Mouse (Mus musculus) neural tube, embryonic 14.5 days (tissue): ENCODE results near the gene Slc26a6. TPM values are rescaled to one million over a fixed set of nuclear protein-coding genes. Genes with fewer than 3 reads are reported as not detected.

ENCODE experiments used
- ATAC-seq: fragments of 200-750 bp; cut with Nextera tagmentation; 2 replicates; pipeline ENCODE4 v1.8.0; 2017; ENCODE audit warnings: low read depth, mild to moderate bottlenecking, moderate TSS enrichment, moderate library complexity
- H3K27ac ChIP-seq: fragments of 300-500 bp; sonication (generic); 2 replicates; pipeline ENCODE4 v1.5.1; 2014; ENCODE audit warnings: low read depth, mild to moderate bottlenecking, control low read depth, low read length, moderate library complexity, mixed read lengths
- H3K27me3 ChIP-seq: fragments of 300-500 bp; sonication (generic); 2 replicates; pipeline ENCODE4 v1.6.1; 2014; ENCODE audit warnings: low read length; ENCODE audit not compliant: control insufficient read depth, insufficient read depth
- H3K36me3 ChIP-seq: fragments of 300-500 bp; sonication (generic); 2 replicates; pipeline ENCODE4 v1.6.1; 2014; ENCODE audit warnings: low read length, mixed read lengths; ENCODE audit not compliant: control insufficient read depth, insufficient read depth
- H3K4me1 ChIP-seq: fragments of 300-500 bp; sonication (generic); 2 replicates; pipeline ENCODE4 v1.6.1; 2014; ENCODE audit warnings: low read length; ENCODE audit not compliant: control insufficient read depth, insufficient read depth
- H3K4me2 ChIP-seq: fragments of 300-500 bp; sonication (generic); 2 replicates; pipeline ENCODE4 v1.6.1; 2014; ENCODE audit warnings: mild to moderate bottlenecking, low read depth, low read length, control low read depth
- H3K4me3 ChIP-seq: fragments of 300-500 bp; sonication (generic); 2 replicates; pipeline ENCODE4 v1.5.1; 2014; ENCODE audit warnings: low read depth, low read length, control low read depth, mixed read lengths
- H3K9ac ChIP-seq: fragments of 300-500 bp; sonication (generic); replicated peaks from 2 replicates; pipeline ENCODE4 v1.6.1; 2014; ENCODE audit warnings: low read depth, mild to moderate bottlenecking, control low read depth, low read length, mixed read lengths
- H3K9me3 ChIP-seq: fragments of 300-500 bp; sonication (generic); 2 replicates; pipeline ENCODE4 v1.6.1; 2016; ENCODE audit warnings: low read length; ENCODE audit not compliant: control insufficient read depth
- WGBS: fragments of 180-500 bp; shearing (Covaris S2); extraction: QIAGEN DNeasy Blood & Tissue Kit; methylation state at CpG from one replicate; pipeline ENCODE4 v1.1.7; 2014; 5-methylcytosine and 5-hydroxymethylcytosine counted together
- polyA plus RNA-seq: library from polyadenylated mRNA; unstranded; fragments of >200 nt; fragmentation: Nextera tagmentation; extraction: Ambion mirVana; gene quantifications from 2 replicates; pipeline ENCODE4 v1.2.1, GENCODE M21; 2014

The Slc26a6 gene
- 21.9 and 22.2 TPM in 2 replicates for polyA plus RNA-seq

DNA sequence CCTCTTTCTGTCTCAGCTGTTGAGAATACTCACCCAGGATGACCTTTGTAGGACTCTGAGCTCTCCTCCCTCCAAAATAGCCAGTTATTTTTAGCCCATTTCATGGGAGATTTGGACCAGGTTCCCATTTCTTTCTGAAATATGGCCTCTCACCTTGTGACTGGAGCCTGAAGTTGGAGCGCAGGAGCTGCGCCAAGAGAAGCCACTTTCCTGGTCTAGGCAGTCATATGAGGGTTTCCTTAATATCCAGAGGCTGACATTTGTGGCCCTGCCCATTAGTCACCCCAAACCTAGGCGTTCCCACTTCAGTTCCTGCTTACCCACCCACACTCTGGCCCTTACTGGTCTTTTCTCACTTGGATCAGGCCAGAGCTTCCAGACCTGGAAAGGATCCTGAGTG is at the start of gene Slc26a6:
Slc26a6 (plus strand) TSS at position 308 of the 400 bp plus-strand sequence.
- Histone ChIP-seq H3K27ac (peak within 1 kb of the TSS; percentile 74), H3K27me3 (no peaks in the 10 kb centered on the region), H3K4me1 (peaks cover 10% of the 10 kb centered on the region; the same call in 1 of the 2 replicates), H3K4me2 (peak within 1 kb of the TSS; percentile 78), H3K9me3 (no peaks in the 10 kb centered on the region), H3K4me3 (peak within 1 kb of the TSS; percentile 68), H3K36me3 (peaks cover 27% of the 10 kb centered on the region), H3K9ac (peak within 1 kb of the TSS; percentile 74)
- ATAC-seq: no peak
- WGBS: 89% methylated on average over 3 of the region's 3 CpGs

DNA sequence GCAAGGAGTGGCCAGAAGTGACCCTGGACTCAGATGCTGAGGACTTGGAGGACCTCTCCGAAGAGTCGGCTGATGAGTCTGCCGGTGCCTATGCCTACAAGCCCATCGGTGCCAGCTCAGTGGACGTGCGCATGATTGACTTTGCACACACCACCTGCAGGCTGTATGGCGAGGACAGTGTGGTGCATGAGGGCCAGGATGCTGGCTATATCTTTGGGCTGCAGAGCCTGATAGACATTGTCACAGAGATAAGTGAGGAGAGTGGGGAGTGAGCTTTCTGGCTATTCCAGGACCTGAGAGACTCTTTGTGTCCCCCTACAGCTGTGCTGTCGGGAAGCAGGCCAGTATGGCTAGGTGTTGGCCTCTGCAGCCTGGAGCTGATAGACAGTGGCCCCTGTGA is 47.3 kb upstream of the Slc26a6 start:
- Histone ChIP-seq H3K4me3 (no peak overlapping the region), H3K4me2 (no peak overlapping the region), H3K4me1 (no peaks in the 10 kb centered on the region; the same call in 1 of the 2 replicates), H3K27me3 (no peaks in the 10 kb centered on the region), H3K9ac (no peak overlapping the region), H3K27ac (no peak overlapping the region), H3K36me3 (peaks cover 44% of the 10 kb centered on the region), H3K9me3 (no peaks in the 10 kb centered on the region)
- WGBS: 92% methylated on average over 8 of the region's 8 CpGs
- no peak for ATAC-seq

DNA sequence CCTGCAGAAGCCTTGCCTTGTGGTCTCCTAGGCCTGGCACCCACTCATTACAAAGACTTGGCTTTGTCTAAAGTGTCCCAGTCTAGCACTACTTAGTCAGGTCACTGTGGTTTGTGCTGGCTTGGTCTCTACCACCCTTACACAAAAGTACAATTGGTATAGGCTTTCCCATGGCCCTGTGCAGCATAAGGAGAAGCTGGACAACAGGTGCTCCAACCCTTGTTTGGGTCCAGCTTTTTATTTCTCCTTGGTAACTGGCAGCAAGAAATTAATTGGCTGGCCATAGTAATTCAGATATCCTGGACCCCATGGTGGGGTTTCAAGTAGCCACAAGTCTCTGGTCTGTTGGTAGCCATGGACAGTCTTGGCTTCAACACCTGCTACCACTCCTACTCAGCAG is 46.7 kb upstream of the Slc26a6 start:
- Histone ChIP-seq H3K4me3 (no peak overlapping the region), H3K27ac (no peak overlapping the region), H3K9me3 (no peaks in the 10 kb centered on the region), H3K9ac (no peak overlapping the region), H3K27me3 (no peaks in the 10 kb centered on the region), H3K4me2 (no peak overlapping the region), H3K4me1 (no peaks in the 10 kb centered on the region; the same call in 1 of the 2 replicates), H3K36me3 (peaks cover 39% of the 10 kb centered on the region)
- no peak for ATAC-seq

DNA sequence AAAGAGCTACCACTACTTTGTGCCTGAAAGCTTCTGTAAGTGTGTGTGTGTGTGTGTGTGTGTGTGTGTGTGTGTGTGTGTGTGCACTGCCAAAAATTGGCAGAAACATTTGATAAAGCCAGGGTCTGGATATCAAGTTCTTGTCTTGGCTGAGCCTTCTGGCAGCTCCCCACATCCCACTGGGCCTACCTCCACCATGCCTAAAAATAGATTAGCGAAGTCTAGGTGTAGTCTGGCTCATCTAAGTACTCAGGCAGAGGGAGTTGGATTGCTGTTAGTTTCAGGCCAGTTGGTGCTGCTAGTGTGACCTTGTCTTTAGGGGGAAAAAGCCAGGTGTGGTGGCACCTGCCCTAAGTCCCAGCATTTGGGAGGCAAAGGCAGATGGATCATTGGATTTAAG is 46.3 kb upstream of the Slc26a6 start:
- H3K4me1 ChIP-seq: no peaks in the 10 kb centered on the region; the same call in 1 of the 2 replicates
- H3K9ac ChIP-seq: no peak overlapping the region
- 100% methylated on average over 1 of the region's 1 CpGs for WGBS
- H3K9me3 ChIP-seq: no peaks in the 10 kb centered on the region
- no peaks in the 10 kb centered on the region for H3K27me3 ChIP-seq
- no peak for ATAC-seq
- H3K4me3 ChIP-seq: no peak overlapping the region
- H3K36me3 ChIP-seq: peaks cover 36% of the 10 kb centered on the region
- H3K4me2 ChIP-seq: no peak overlapping the region
- no peak overlapping the region for H3K27ac ChIP-seq

DNA sequence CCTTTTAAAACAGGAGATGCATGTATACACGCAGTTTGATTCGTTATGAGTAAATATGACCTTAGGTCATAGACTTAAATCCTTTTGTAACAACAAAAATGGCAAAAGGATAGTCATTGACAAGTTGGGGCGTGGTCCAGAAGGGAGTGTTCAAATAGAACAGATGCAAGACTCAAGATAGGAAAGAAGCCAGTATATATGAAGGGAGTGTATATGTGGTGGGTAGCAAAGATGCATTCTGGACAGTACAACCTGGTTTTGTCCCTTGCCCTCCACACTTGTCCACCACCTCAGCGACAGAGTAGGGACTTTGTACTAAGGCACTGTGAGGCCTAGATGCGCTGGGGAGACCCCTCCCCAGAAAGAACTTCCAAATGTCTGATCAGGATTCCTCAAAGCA is 45.4 kb upstream of the Slc26a6 start:
- no peaks in the 10 kb centered on the region for H3K9me3 ChIP-seq
- H3K4me2 ChIP-seq: no peak overlapping the region
- peaks cover 37% of the 10 kb centered on the region for H3K36me3 ChIP-seq
- 0 out of 2 replicates have a peak overlapping the region, but pooled peaks have one; percentile 78 for H3K4me3 ChIP-seq
- no peaks in the 10 kb centered on the region; the same call in 1 of the 2 replicates for H3K4me1 ChIP-seq
- peak; percentile 25; the same call in 1 of the 2 replicates for ATAC-seq
- no peak overlapping the region for H3K9ac ChIP-seq
- no peaks in the 10 kb centered on the region for H3K27me3 ChIP-seq
- H3K27ac ChIP-seq: no peak overlapping the region
- 78% methylated on average over 5 of the region's 5 CpGs for WGBS

DNA sequence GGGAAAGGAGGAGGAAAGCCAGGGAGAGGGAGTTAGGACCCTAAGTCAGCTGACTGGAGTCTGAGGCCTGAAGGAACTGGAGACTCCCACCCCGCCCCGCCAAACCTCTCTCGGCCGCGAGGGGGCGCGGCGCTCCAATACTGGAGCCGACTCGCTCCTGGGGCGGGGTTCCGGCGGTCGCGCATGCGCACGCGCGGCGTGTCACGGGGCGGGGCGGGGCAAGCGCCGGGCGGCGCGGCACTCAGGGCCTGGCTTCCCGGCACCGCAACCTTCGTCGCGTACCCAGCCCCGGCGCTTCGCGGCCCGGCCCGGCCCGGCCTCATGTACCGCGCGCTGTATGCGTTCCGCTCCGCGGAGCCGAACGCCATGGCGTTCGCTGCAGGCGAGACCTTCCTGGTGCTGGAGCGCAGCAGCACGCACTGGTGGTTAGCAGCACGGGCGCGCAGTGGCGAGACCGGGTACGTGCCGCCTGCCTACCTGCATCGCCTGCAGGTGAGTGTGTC is 44.9 kb upstream of the Slc26a6 start, which contains the start of gene Nckipsd:
Nckipsd (plus strand) TSS at position 206 of the 503 bp plus-strand sequence.
- Histone ChIP-seq H3K27ac (peak within 1 kb of the TSS; percentile 49; the same call in 1 of the 2 replicates), H3K4me3 (peak within 1 kb of the TSS; percentile 78), H3K4me2 (peak within 1 kb of the TSS; percentile 64), H3K4me1 (no peaks in the 10 kb centered on the region; the same call in 1 of the 2 replicates), H3K9ac (peak within 1 kb of the TSS; percentile 80), H3K36me3 (peaks cover 40% of the 10 kb centered on the region), H3K9me3 (no peaks in the 10 kb centered on the region), H3K27me3 (no peaks in the 10 kb centered on the region)
- peak; percentile 88 for ATAC-seq
- under 1% methylated on average over 61 of the region's 62 CpGs for WGBS

DNA sequence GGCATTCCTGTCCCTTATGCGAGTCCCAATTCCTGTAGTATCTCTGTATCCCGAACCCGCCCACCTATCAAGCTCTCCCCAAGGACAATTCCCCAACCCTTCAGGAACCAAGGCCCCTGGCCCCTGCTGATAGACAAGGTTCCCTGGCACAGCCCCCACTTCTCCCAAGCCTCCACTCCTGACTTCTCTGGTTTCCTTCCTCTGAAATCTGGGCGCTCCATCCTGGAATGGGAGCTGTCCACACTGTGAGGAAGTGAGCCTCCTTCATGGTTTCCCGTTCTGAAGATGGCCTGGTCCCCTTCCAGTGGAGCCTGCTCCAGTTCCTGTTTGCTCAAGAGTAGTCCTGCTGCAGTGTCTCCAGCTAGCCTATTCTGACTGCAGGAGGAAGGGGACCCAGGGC is 43.9 kb upstream of the Slc26a6 start:
- H3K4me1 ChIP-seq: no peaks in the 10 kb centered on the region; the same call in 1 of the 2 replicates
- H3K27me3 ChIP-seq: no peaks in the 10 kb centered on the region
- no peak overlapping the region for H3K27ac ChIP-seq
- no peak for ATAC-seq
- peak overlapping the region; percentile 80 for H3K9ac ChIP-seq
- H3K4me3 ChIP-seq: peak overlapping the region; percentile 78
- 67% methylated on average over 5 of the region's 5 CpGs for WGBS
- H3K4me2 ChIP-seq: peak overlapping the region; percentile 64
- peaks cover 41% of the 10 kb centered on the region for H3K36me3 ChIP-seq
- H3K9me3 ChIP-seq: no peaks in the 10 kb centered on the region

DNA sequence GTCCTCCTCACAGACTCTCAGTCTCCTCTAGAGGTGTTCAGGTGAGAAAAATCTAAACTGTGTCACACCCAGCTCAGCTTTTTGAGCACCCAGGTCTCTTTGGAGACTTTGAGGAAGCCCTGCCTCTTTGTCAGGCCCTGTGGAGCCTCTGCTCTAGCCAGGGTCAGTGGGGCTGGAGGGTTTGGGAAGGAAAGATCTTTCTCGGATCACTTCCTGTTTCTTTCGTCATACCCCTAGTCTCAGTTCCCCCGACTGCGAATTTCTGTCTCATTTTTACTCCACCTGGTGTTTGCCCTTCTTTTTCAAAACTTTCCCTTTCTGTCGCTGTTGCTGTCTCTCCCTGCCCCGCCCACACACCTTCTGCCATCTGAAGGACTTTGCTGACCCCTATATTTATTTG is 43.4 kb upstream of the Slc26a6 start:
- Histone ChIP-seq H3K9ac (no peak overlapping the region), H3K36me3 (peaks cover 41% of the 10 kb centered on the region)

DNA sequence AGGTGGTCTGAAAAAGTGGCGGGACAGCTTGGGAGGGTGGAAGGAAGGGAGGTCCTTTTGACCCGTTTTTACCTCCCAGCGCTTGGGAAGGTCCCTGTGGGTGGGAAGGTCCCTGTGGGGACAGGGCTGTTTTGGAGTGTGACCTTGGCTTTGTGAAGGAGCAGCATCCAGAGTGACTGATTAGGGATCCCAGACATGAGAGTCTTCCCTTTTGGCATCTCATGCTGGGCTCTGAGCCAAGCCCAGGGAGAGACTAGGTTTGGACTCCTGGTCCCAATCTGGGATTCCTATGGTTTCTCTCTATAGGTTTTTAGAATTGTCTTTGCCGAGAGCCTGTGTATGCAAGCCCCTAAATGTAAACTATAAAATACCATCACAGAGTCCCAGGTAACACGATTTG is 42.6 kb upstream of the Slc26a6 start:
- no peak overlapping the region for H3K4me2 ChIP-seq
- H3K4me1 ChIP-seq: no peaks in the 10 kb centered on the region; the same call in 1 of the 2 replicates
- H3K9ac ChIP-seq: no peak overlapping the region
- no peak for ATAC-seq
- no peaks in the 10 kb centered on the region for H3K9me3 ChIP-seq
- no peak overlapping the region for H3K27ac ChIP-seq
- peaks cover 47% of the 10 kb centered on the region for H3K36me3 ChIP-seq
- H3K27me3 ChIP-seq: no peaks in the 10 kb centered on the region
- H3K4me3 ChIP-seq: no peak overlapping the region
- WGBS: 81% methylated on average over 5 of the region's 5 CpGs

More for the DNA sequence above, 43.4 kb upstream of the Slc26a6 start:
- WGBS: 90% methylated on average over 6 of the region's 6 CpGs
- Histone ChIP-seq H3K4me3 (no peak overlapping the region), H3K27me3 (no peaks in the 10 kb centered on the region), H3K9me3 (no peaks in the 10 kb centered on the region), H3K4me1 (no peaks in the 10 kb centered on the region; the same call in 1 of the 2 replicates), H3K27ac (no peak overlapping the region), H3K4me2 (no peak overlapping the region)
- no peak for ATAC-seq
